Mouse (Mus musculus) lung, adult 2 months (tissue): ENCODE results near the gene Tmprss9.

Experiments used
- CTCF ChIP-seq: fragments of 200-500 bp; IDR thresholded peaks from 2 replicates; pipeline ENCODE4 v1.5.1; 2011; ENCODE audit warnings: mild to moderate bottlenecking, low read length, control low read depth; ENCODE audit not compliant: insufficient read depth
- POLR2A ChIP-seq: fragments of 200-500 bp; IDR thresholded peaks from 2 replicates; pipeline ENCODE4 v1.6.1; 2011; ENCODE audit warnings: low read depth, mild to moderate bottlenecking, control low read depth, low read length, borderline replicate concordance; ENCODE audit errors: extremely low read depth

- TF ChIP-seq CTCF (peak; percentile 86), POLR2A (no peak)
Observed at GRCm38 (mm10) chr10:80881301-80881700, 9.7 kb downstream of the Tmprss9 start.
